Mouse (Mus musculus) embryonic fibroblast, embryonic 13.5 days (primary cell): ENCODE measurements around the gene Fbxl7. TPM values are rescaled to one million over a fixed set of nuclear protein-coding genes. Genes with fewer than 3 reads are reported as not detected.

Source experiments
- H3K27ac ChIP-seq: 2 replicates; pipeline ENCODE4 v1.5.1; 2012; ENCODE audit warnings: low read length, control low read depth, inconsistent platforms; ENCODE audit not compliant: insufficient read depth
- H3K4me1 ChIP-seq: 2 replicates; pipeline ENCODE4 v1.6.1; 2011; ENCODE audit warnings: low read length; ENCODE audit not compliant: control insufficient read depth, insufficient read depth
- H3K4me3 ChIP-seq: 2 replicates; pipeline ENCODE4 v1.5.1; 2011; ENCODE audit warnings: mild to moderate bottlenecking, control low read depth, low read length; ENCODE audit not compliant: insufficient read depth
- CTCF ChIP-seq: IDR thresholded peaks from 2 replicates; pipeline ENCODE4 v1.5.1; 2011; ENCODE audit warnings: mild to moderate bottlenecking, control low read depth, low read length, moderate library complexity, borderline replicate concordance; ENCODE audit not compliant: insufficient read depth
- POLR2A ChIP-seq: IDR thresholded peaks from 2 replicates; pipeline ENCODE4 v1.6.1; 2011; ENCODE audit warnings: low read depth, mild to moderate bottlenecking, control low read depth, low read length, moderate library complexity
- polyA plus RNA-seq: library from polyadenylated mRNA; stranded (reverse); fragments of >200 nt; gene quantifications from 2 replicates; pipeline ENCODE4 v1.2.4, GENCODE M21; 2011; ENCODE audit warnings: low read depth; ENCODE audit not compliant: missing spikeins, insufficient read length

The Fbxl7 gene
- polyA plus RNA-seq, 1 experiment = 27.0 TPM

- TF ChIP-seq CTCF (no peak), POLR2A (no peak)
- Histone ChIP-seq H3K4me3 (no peak overlapping the region), H3K4me1 (no peaks in the 10 kb centered on the region), H3K27ac (no peak overlapping the region)
Measured at GRCm38 (mm10) chr15:26579947-26580709, 315.3 kb downstream of the Fbxl7 start.

GRCm38 (mm10) chr15:26578500-26578899 is 316.9 kb downstream of the Fbxl7 start:
- no peak overlapping the region for H3K27ac ChIP-seq
- no peaks in the 10 kb centered on the region for H3K4me1 ChIP-seq
- no peak for TF ChIP-seq POLR2A
- TF ChIP-seq CTCF = no peak
- no peak overlapping the region for H3K4me3 ChIP-seq

GRCm38 (mm10) chr15:26566076-26566475 is 329.3 kb downstream of the Fbxl7 start:
- Histone ChIP-seq H3K4me3 (no peak overlapping the region), H3K4me1 (no peaks in the 10 kb centered on the region; the same call in 1 of the 2 replicates), H3K27ac (no peak overlapping the region)
- TF ChIP-seq POLR2A (no peak), CTCF (no peak)

- TF ChIP-seq CTCF = no peak
- no peak for TF ChIP-seq POLR2A
- no peak overlapping the region for H3K4me3 ChIP-seq
- no peak overlapping the region for H3K27ac ChIP-seq
- H3K4me1 ChIP-seq = 0 out of 2 replicates have a peak, but pooled peaks cover 2% of the 10 kb centered on the region
Measured at GRCm38 (mm10) chr15:26553620-26554019, 341.8 kb downstream of the Fbxl7 start.

GRCm38 (mm10) chr15:26533997-26534700 is 361.2 kb downstream of the Fbxl7 start:
- TF ChIP-seq CTCF (no peak), POLR2A (no peak)
- H3K4me1 ChIP-seq = no peaks in the 10 kb centered on the region
- no peak overlapping the region for H3K4me3 ChIP-seq
- no peak overlapping the region for H3K27ac ChIP-seq

- TF ChIP-seq POLR2A (no peak), CTCF (no peak)
- H3K4me1 ChIP-seq = no peaks in the 10 kb centered on the region
- H3K4me3 ChIP-seq = no peak overlapping the region
- H3K27ac ChIP-seq = no peak overlapping the region
Measured at GRCm38 (mm10) chr15:26519220-26519631, 376.2 kb downstream of the Fbxl7 start.

- no peak overlapping the region for H3K27ac ChIP-seq
- no peak overlapping the region for H3K4me3 ChIP-seq
- H3K4me1 ChIP-seq = no peaks in the 10 kb centered on the region
- TF ChIP-seq POLR2A (no peak), CTCF (no peak)
Measured at GRCm38 (mm10) chr15:26501024-26501423, 394.4 kb downstream of the Fbxl7 start.
